Mouse (Mus musculus) hindbrain, embryonic 14.5 days (tissue): ENCODE data around the gene Trim56. TPM values are rescaled to one million over a fixed set of nuclear protein-coding genes. Genes with fewer than 3 reads are reported as not detected.
A peak's percentile ranks its signal among the peaks of the same experiment; 100 is the strongest.
"Not testable (repeated sequence)": the region's sequence is repeated elsewhere in the genome, so short reads cannot be mapped to it uniquely, and the experiment has no call there.

Experiments used
- ATAC-seq: fragments of 200-750 bp; cut with Nextera tagmentation; 2 replicates; pipeline ENCODE4 v1.8.0; 2017; ENCODE audit warnings: moderate number of reproducible peaks, mild to moderate bottlenecking, moderate TSS enrichment, moderate library complexity; ENCODE audit not compliant: low FRiP score
- DNase-seq: peaks from one replicate; pipeline ENCODE4 v3.0.0-alpha.2; 2015; ENCODE audit warnings: low spot score
- H3K27ac ChIP-seq: fragments of 300-500 bp; sonication (generic); 2 replicates; pipeline ENCODE4 v1.5.1; 2014; ENCODE audit warnings: mild to moderate bottlenecking, moderate library complexity
- H3K27me3 ChIP-seq: fragments of 300-500 bp; sonication (generic); 2 replicates; pipeline ENCODE4 v1.6.1; 2014; ENCODE audit warnings: mild to moderate bottlenecking, low read length, mixed read lengths; ENCODE audit not compliant: control insufficient read depth, insufficient read depth
- H3K36me3 ChIP-seq: fragments of 300-500 bp; sonication (generic); replicated peaks from 2 replicates; pipeline ENCODE4 v1.6.1; 2014; ENCODE audit not compliant: control insufficient read depth, insufficient read depth
- H3K4me1 ChIP-seq: fragments of 300-500 bp; sonication (generic); replicated peaks from 2 replicates; pipeline ENCODE4 v1.6.1; 2014; ENCODE audit warnings: antibody characterized with exemption, low read length, mixed read lengths; ENCODE audit not compliant: control insufficient read depth, insufficient read depth
- H3K4me2 ChIP-seq: fragments of 300-500 bp; sonication (generic); replicated peaks from 2 replicates; pipeline ENCODE4 v1.6.1; 2014; ENCODE audit warnings: mild to moderate bottlenecking, moderate library complexity
- H3K4me3 ChIP-seq: fragments of 300-500 bp; sonication (generic); replicated peaks from 2 replicates; pipeline ENCODE4 v1.5.1; 2014; ENCODE audit warnings: mild to moderate bottlenecking, low read length
- H3K9ac ChIP-seq: fragments of 300-500 bp; sonication (generic); 2 replicates; pipeline ENCODE4 v1.6.1; 2014
- H3K9me3 ChIP-seq: fragments of 300-500 bp; sonication (generic); 2 replicates; pipeline ENCODE4 v1.6.1; 2016; ENCODE audit warnings: low read length; ENCODE audit not compliant: control insufficient read depth
- WGBS: fragments of 180-500 bp; shearing (Covaris S2); extraction: QIAGEN DNeasy Blood & Tissue Kit; methylation state at CpG from one replicate; pipeline ENCODE4 v1.1.7; 2014; 5-methylcytosine and 5-hydroxymethylcytosine counted together
- polyA plus RNA-seq: library from polyadenylated mRNA; unstranded; fragments of >200 nt; fragmentation: Nextera tagmentation; extraction: Ambion mirVana; gene quantifications from 2 replicates; pipeline ENCODE4 v1.2.1, GENCODE M21; 2014

Trim56 gene
- polyA plus RNA-seq, 1 experiment from 2014 or later = 3.9 TPM

DNA sequence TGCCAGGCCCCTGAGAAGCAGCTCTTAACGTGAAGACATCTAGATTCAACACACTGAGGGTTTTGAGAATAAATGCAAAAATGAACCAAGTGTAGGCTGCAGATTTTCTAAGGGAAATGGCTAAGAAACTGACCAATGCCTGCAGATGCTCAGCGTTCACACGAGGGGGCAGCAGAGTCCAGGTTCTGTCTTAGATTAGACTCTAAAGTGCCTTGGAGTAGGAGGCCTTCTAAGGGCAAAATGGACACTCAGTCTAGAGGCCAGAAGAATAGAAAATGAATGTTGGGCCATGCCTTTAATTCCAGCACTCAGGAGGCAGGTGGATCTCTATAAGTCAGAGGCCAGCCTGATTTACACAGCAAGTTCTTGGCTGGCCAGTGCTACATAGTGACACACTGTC, 15.5 kb upstream of the Trim56 start:
- no peaks in the 10 kb centered on the region for H3K36me3 ChIP-seq
- no peak for ATAC-seq
- WGBS = 1% methylated on average over 3 of the region's 3 CpGs

DNA sequence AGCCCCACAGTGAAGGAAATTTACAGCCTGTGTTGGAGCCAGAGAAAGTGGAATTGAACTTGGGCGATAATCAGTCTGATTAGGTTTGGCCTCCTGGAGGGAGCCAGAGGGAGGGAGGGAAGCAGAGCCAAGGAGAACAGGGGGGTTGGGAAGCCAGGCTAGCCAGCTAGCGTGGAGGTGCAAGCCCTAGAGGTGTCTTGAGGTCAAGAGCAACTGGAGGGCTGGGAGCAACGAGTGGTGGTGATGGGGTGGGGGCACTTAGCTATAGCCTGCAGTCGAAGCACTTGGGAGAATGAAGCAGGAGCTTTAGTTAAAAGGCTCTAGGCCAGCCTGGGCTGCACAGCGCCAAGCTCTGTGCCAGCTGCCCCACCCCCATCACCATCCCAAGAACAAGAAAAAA, 13.3 kb upstream of the Trim56 start:
- Histone ChIP-seq H3K27me3 (no peaks in the 10 kb centered on the region), H3K27ac (no peak overlapping the region), H3K36me3 (no peaks in the 10 kb centered on the region), H3K4me3 (no peak overlapping the region), H3K9me3 (no peaks in the 10 kb centered on the region), H3K4me1 (no peaks in the 10 kb centered on the region), H3K9ac (no peak overlapping the region), H3K4me2 (no peak overlapping the region)
- DNase-seq = no peak
- ATAC-seq = no peak
- 32% methylated on average over 5 of the region's 5 CpGs for WGBS

More for the DNA sequence above, 15.5 kb upstream of the Trim56 start:
- no peaks in the 10 kb centered on the region for H3K9me3 ChIP-seq
- H3K9ac ChIP-seq = no peak overlapping the region
- no peak overlapping the region for H3K27ac ChIP-seq
- DNase-seq = peak; percentile 89
- H3K4me2 ChIP-seq = no peak overlapping the region
- no peak overlapping the region for H3K4me3 ChIP-seq
- no peaks in the 10 kb centered on the region for H3K27me3 ChIP-seq
- H3K4me1 ChIP-seq = no peaks in the 10 kb centered on the region

DNA sequence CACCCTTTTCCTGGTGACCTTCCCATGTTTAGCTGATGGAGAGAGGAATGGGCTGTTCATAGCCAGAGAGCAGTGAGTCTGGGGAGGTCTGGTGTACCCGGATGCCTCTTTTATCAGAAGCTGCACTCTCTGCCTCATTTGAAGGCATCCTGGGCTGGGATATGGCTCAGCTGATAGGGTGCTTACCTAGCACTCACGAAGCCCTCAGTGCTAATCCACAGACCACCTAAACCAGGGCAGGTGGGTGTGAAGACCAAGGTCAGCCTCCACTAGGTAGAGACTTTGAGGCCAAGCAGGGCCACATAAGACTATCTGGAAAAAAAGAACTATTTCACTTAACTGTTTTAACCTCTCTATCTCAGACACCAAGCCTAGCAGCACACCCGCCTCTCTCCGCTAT, 7.5 kb upstream of the Trim56 start:
- Histone ChIP-seq H3K4me1 (peaks cover 4% of the 10 kb centered on the region), H3K4me3 (no peak overlapping the region), H3K27me3 (no peaks in the 10 kb centered on the region), H3K9me3 (no peaks in the 10 kb centered on the region), H3K4me2 (no peak overlapping the region), H3K27ac (peak overlapping the region; percentile 83), H3K9ac (no peak overlapping the region), H3K36me3 (no peaks in the 10 kb centered on the region)
- WGBS = 80% methylated on average over 4 of the region's 4 CpGs
- ATAC-seq (no peak), DNase-seq (no peak)

DNA sequence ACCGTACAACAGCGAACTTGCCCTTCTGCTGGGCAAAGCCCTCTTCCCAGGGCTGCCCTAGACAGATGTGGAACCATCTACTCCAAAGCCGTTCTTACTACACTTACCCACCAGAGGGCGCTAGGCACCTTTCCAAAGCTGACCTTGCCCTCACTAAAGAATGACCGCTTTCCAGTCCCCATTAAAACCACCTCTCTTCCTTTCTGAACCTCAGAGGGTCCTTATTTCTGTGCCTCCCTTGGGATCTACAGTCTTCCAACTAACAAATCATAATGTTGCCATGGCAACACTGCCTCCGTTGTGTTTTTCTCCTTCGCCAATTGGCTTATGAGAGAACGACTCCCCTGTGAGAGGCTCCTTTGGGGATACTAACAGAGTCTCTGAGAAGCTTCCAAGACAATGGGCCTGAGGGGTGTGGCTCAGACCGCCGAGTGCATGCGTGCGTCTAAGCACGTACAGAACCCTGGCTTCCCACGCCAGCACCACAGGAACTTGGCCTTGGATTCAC, 6.7 kb upstream of the Trim56 start:
- peak; percentile 77 for ATAC-seq

DNA sequence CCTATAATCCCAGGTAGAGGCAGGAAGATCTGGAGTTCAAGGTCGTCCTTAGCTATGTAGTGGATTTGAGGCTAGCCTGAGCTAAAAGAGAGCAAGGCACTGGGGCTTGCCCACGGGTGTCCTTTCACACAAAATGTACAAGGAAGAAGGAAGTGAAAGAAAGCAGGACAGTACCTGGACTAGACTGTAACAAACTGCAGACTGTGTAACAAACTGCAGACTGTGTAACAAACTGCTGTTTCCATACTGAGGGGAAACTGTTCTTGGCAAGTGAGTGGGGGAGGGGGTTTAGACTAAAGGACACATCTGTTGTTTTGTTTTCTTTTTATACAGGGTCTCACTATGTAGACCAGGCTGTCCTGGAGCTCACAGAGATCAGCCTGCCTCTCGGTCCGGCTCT, 5.3 kb upstream of the Trim56 start:
- Histone ChIP-seq H3K4me3 (no peak overlapping the region), H3K4me2 (no peak overlapping the region), H3K36me3 (no peaks in the 10 kb centered on the region), H3K4me1 (peaks cover 4% of the 10 kb centered on the region), H3K9me3 (no peaks in the 10 kb centered on the region), H3K27ac (no peak overlapping the region), H3K9ac (no peak overlapping the region), H3K27me3 (no peaks in the 10 kb centered on the region)
- 81% methylated on average over 4 of the region's 4 CpGs for WGBS
- no peak for ATAC-seq
- DNase-seq = no peak

More for the DNA sequence above, 6.7 kb upstream of the Trim56 start:
- H3K27me3 ChIP-seq = no peaks in the 10 kb centered on the region
- no peaks in the 10 kb centered on the region for H3K9me3 ChIP-seq
- DNase-seq = peak; percentile 84
- H3K4me3 ChIP-seq = no peak overlapping the region
- peak overlapping the region; percentile 83 for H3K27ac ChIP-seq
- peaks cover 4% of the 10 kb centered on the region for H3K4me1 ChIP-seq
- peak overlapping the region; percentile 3; the same call in 1 of the 2 replicates for H3K4me2 ChIP-seq
- H3K9ac ChIP-seq = no peak overlapping the region
- WGBS = 7% methylated on average over 14 of the region's 14 CpGs
- no peaks in the 10 kb centered on the region for H3K36me3 ChIP-seq

DNA sequence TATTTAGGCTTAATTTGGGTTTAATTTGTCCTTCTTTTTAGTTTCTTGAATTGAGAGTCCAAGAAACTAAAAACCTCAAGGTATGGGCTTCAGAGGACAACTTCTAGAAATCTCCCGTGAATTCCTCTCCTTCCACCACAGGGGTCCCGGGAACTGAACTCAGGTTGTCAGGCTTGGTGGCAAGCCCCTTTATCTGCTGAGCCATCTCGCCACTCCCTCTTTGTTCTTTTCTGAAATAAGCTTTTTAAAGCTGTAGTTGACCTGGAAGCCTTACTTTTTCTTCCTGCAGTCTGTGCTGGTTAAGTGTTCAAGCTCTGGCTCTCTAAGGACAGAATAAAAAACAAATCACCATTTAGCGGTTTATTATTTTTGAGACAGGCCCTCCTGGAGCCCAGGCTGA, 2.9 kb upstream of the Trim56 start:
- H3K4me1 ChIP-seq = peaks cover 4% of the 10 kb centered on the region
- H3K36me3 ChIP-seq = no peaks in the 10 kb centered on the region
- ATAC-seq = no peak
- H3K4me2 ChIP-seq = no peak overlapping the region
- no peak for DNase-seq
- H3K4me3 ChIP-seq = no peak overlapping the region
- H3K9ac ChIP-seq = no peak overlapping the region
- no peaks in the 10 kb centered on the region for H3K27me3 ChIP-seq
- H3K9me3 ChIP-seq = no peaks in the 10 kb centered on the region
- 77% methylated on average over 4 of the region's 4 CpGs for WGBS
- H3K27ac ChIP-seq = no peak overlapping the region

DNA sequence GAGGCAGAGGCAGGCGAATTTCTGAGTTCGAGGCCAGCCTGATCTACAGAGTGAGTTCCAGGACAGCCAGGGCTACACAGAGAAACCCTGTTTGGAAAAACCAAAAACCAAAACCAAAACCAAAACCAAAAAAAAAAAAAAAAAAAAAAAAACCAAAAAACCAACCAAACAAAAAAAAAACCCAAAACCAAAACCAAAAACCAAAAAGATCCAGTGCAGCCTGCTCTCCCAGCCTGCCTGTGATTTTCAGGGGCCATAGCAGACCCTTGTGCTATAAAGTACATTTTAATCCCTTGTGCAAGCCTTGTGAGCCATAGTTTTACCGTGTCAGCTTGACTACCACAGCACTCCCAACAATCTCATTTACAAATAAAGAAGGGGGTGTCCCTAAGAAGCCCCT, 2.0 kb upstream of the Trim56 start:
- WGBS = 90% methylated on average over 3 of the region's 3 CpGs
- ATAC-seq, H3K27ac ChIP-seq, H3K27me3 ChIP-seq, H3K36me3 ChIP-seq, H3K4me3 ChIP-seq, DNase-seq, H3K4me1 ChIP-seq, H3K9me3 ChIP-seq, H3K9ac ChIP-seq, H3K4me2 ChIP-seq: not testable (repeated sequence)

DNA sequence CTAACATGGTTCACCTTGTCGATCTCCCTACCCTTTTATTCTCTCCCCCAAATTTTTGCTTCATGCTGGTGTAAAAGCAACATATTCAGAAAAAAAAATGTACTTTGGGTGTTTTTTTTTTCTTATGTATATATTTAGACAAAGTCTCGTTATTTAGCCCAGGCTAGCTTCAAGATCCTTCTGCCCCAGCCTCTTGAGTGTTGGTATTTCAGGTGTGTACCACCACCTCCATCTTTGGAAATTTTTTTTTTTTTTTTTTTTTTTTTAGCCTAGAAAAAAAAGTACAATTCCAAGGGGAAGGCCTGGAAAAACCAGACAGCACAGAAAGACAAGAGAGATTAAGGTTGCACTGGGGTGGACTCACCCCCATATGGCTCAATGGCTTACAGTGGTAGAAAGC, 978 bp upstream of the Trim56 start:
- ATAC-seq (no peak), DNase-seq (no peak)
- Histone ChIP-seq H3K9me3 (no peaks in the 10 kb centered on the region), H3K9ac (no peak overlapping the region), H3K4me3 (no peak overlapping the region), H3K36me3 (no peaks in the 10 kb centered on the region), H3K27me3 (no peaks in the 10 kb centered on the region), H3K27ac (no peak overlapping the region), H3K4me1 (no peaks in the 10 kb centered on the region), H3K4me2 (no peak overlapping the region; the same call in 1 of the 2 replicates)
- WGBS = 88% methylated on average over 2 of the region's 2 CpGs

DNA sequence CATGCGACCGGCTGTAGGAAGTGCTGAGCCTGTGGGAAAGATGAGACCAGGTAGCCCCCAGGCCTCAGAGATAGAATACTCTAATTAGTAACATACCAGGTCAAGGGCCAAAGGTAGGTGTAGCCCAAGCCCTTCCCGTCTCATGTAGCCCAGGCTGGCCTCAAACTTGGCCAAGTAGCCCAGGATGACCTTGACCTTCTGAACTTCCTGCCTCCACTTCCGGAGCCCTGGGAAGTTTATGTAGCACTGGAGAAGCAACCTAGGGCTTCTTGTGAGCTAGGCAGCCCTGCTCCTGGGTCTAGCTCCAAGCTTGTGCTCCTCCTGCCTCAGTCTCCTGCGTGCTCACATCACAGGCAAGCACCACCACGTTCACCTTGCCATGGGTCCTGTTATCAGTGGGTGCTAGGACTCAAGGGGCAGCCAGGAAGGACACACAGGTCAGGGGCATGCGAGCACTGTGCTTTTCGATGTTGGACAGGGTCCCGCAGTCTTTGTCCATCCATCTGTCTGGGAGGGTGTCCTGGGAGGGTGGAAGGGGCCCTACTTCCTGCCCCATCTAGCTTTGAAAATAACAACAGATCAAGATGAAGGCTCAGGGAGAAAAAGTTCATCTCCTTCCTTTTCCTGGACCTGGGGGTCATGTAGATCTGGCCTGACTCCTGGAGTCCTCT, 983 bp downstream of the Trim56 start:
- no peaks in the 10 kb centered on the region for H3K4me1 ChIP-seq
- H3K9me3 ChIP-seq = no peaks in the 10 kb centered on the region
- no peak overlapping the region for H3K9ac ChIP-seq
- H3K36me3 ChIP-seq = no peaks in the 10 kb centered on the region
- H3K4me2 ChIP-seq = peak overlapping the region; percentile 44
- H3K4me3 ChIP-seq = peak overlapping the region; percentile 37; the same call in 1 of the 2 replicates
- ATAC-seq = no peak
- no peak for DNase-seq
- WGBS = 89% methylated on average over 9 of the region's 9 CpGs
- no peaks in the 10 kb centered on the region for H3K27me3 ChIP-seq
- H3K27ac ChIP-seq = no peak overlapping the region
